Mouse (Mus musculus) macrophage (primary cell): ENCODE data around the gene Osbpl6. TPM values are rescaled to one million over a fixed set of nuclear protein-coding genes. Genes with fewer than 3 reads are reported as not detected.
A peak's percentile ranks its signal among the peaks of the same experiment; 100 is the strongest.

Source experiments
- H3K27ac ChIP-seq: fragments of 350-480 bp; formaldehyde crosslinking; 2 replicates; pipeline ENCODE4 v1.9.0; 2021
- H3K36me3 ChIP-seq: fragments of 350-480 bp; formaldehyde crosslinking; 2 replicates; pipeline ENCODE4 v1.9.0; 2021; ENCODE audit errors: inconsistent target
- H3K4me3 ChIP-seq: fragments of 350-480 bp; formaldehyde crosslinking; 2 replicates; pipeline ENCODE4 v1.9.0; 2021; ENCODE audit errors: inconsistent target
- H3K79me2 ChIP-seq: fragments of 350-480 bp; formaldehyde crosslinking; 2 replicates; pipeline ENCODE4 v1.9.0; 2021; ENCODE audit errors: inconsistent target
- WGBS: methylation state at CpG from one replicate; pipeline ENCODE4 v1.1.7; 2026; ENCODE audit warnings: inconsistent platforms; ENCODE audit not compliant: missing documents; 5-methylcytosine and 5-hydroxymethylcytosine counted together
- polyA plus RNA-seq: library from polyadenylated mRNA; stranded (reverse); fragments of 250-400 nt; gene quantifications from 3 replicates; pipeline ENCODE4 v1.2.4, GENCODE M21; 2018; ENCODE audit warnings: inconsistent platforms
- total RNA-seq, 78 experiments: library from RNA; depleted of rRNA; stranded (reverse); fragments of 250-400 nt; gene quantifications; 1 replicate in 9 of 78; 2 replicates in 24 of 78; 3 replicates in 43 of 78; 4 replicates in 2 of 78; pipeline ENCODE4 v1.2.4; 2018; ENCODE audit warnings: inconsistent platforms in 56 of 78

The Osbpl6 gene
- under 1 TPM in 1 of 26 experiments, not detected in 25; 0.16 TPM for total RNA-seq (2018; cell fraction: chromatin; rRNA removed)
- total RNA-seq (2018; cell fraction: cytosol; rRNA removed), result not detected
- not detected for total RNA-seq (2018; cell fraction: nucleus; rRNA removed)
- not detected in 3 replicates for polyA plus RNA-seq

DNA sequence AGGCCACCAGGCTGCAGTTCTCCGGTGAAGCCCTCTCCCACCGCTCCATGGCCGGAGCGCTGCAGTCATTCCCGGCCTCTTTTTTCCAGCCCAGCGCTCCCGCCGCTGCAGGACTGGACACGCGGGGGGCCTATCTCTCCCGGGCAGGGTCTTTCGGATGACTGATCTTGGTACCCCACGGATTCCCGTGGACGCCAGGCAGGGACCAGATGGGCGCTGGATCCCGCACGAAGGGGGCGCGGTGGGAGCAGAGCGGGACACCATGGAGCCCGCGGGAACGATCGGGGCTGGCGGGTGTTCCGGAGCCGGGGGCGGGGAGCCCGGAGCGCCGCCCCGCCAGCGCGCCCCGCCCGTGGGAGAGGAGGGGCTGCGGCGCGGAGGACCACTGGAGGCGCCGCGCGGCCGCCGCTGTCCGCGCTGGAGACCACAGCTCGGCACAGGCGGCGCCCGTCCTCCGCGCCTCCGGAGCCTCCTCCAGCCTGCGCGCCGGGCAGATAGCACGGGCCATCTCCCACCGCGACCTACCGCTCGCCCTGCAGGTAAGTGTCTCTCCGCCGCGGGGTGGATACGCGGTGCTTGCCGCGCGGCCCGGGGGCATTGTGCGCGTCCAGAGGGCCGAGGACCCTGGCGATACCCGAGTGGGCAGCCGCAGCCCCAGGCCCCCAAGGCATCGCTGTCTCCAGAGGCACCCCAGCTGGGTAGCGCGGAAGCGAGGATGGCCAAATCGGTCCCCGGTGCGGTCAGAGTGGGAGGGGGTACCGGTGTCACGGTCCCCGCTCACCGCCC lies at the start of gene Osbpl6:
TSS of gene Osbpl6 (plus strand) at position 358 of the 786 bp plus-strand sequence.
- no peak within 1 kb of the TSS for H3K4me3 ChIP-seq
- H3K27ac ChIP-seq, result no peak within 1 kb of the TSS
- WGBS, result 2% methylated on average over 85 of the region's 89 CpGs
- H3K79me2 ChIP-seq, result no peaks in the 10 kb centered on the region
- H3K36me3 ChIP-seq, result no peaks in the 10 kb centered on the region

DNA sequence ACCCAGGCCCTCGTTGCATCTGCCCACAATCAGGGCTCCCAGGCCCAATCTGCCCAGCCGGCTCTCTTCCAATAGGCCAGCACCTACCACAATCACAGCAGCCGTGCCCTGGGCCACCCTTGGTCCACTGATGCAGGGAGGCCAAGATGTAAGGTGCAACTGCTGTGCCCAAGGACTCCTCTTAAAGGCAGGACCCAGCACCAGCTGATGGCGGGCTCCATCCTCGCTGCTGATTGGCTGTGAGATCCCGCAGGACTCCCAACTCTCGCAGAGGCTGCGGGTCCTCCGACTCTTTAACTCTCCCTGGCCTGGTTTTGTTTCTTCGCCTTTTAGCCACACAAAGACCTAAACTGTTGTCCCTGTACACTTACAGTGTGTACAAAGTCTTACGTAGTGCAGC lies 46.1 kb upstream of the Osbpl6 start, which contains the start of gene Cyct:
TSS of gene Cyct (minus strand) at position 225 of the 400 bp plus-strand sequence.
- WGBS, result 93% methylated on average over 11 of the region's 11 CpGs
- H3K4me3 ChIP-seq, result no peak within 1 kb of the TSS
- H3K27ac ChIP-seq, result no peak within 1 kb of the TSS
- H3K36me3 ChIP-seq, result no peaks in the 10 kb centered on the region
- no peaks in the 10 kb centered on the region for H3K79me2 ChIP-seq

DNA sequence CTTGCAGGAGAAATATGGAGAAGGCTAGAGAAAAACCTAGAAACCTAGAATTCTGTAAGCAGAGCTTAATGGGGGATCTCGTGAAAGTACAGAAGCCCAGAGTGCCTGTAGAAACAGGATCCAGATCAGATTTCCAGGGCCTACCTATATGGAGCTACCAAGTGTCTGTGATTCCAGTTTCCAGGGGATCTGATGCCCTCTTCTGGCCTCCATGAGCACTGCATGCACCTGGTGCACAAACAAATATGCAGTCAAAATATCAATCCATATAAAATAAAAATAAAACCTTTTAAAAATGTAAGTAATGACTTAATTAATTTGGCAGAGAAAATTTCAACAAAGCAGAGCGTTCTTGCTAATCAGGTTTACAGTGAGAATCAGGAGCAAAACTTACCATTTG lies 44.2 kb upstream of the Osbpl6 start:
- Histone ChIP-seq H3K27ac (no peak overlapping the region), H3K4me3 (no peak overlapping the region), H3K79me2 (no peaks in the 10 kb centered on the region), H3K36me3 (no peaks in the 10 kb centered on the region)
- 80% methylated on average over 2 of the region's 2 CpGs for WGBS

DNA sequence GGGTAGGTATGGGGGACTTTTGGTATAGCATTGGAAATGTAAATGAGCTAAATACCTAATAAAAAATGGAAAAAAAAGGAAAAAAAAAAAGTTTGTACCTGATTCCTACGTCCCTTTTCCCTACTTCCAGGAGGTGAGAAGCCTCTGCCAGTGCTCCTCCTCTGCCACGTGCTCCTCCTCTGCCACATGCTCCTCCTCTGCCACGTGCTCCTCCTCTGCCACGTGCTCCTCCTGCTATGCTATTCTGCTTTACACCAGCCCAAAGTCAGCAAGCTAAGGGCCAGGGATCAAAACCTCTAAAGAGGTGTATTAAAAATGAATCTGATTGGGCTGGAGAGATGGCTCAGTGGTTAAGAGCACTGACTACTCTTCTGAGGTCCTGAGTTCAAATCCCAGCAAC lies 40.5 kb upstream of the Osbpl6 start:
- H3K79me2 ChIP-seq, result peaks cover 8% of the 10 kb centered on the region
- WGBS, result 84% methylated on average over 4 of the region's 4 CpGs
- H3K27ac ChIP-seq, result no peak overlapping the region
- H3K36me3 ChIP-seq, result no peaks in the 10 kb centered on the region
- no peak overlapping the region for H3K4me3 ChIP-seq

DNA sequence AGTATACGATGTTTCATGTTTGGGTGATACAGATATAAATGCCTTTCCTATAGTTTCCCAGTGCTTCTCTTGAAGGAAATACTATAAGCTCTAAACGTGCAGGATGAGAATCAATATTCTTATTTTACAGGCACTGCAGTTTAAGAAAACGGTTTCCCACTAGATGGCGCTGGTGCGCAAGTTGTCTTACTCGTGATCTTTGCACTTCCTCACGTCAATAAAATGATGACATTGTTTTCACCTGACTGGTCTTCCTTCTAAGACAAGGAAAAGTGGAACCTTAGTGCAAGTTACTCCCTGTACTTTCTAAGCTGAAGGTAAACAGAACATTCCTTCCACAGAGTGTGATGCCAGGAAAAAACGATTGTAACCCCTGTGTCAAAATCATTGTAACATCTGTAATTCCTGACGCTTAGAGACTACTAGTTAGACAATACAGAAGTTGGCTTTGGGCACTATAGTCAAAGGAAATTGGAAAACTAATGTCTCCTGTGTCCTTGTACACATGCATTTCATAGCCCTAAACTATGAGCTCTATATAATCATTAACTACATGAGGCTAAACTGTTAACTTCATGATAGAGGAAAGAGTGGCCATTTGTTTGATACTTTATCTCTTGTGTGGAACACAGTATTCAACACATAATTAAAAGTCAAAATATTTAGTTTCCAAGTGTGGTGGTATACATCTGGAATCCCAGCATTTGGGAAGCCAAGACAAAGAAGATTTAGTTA lies 39.0 kb upstream of the Osbpl6 start:
- H3K27ac ChIP-seq, result no peak overlapping the region
- WGBS, result 13% methylated on average over 9 of the region's 9 CpGs
- H3K36me3 ChIP-seq, result no peaks in the 10 kb centered on the region
- no peak overlapping the region for H3K4me3 ChIP-seq
- peaks cover 15% of the 10 kb centered on the region for H3K79me2 ChIP-seq

DNA sequence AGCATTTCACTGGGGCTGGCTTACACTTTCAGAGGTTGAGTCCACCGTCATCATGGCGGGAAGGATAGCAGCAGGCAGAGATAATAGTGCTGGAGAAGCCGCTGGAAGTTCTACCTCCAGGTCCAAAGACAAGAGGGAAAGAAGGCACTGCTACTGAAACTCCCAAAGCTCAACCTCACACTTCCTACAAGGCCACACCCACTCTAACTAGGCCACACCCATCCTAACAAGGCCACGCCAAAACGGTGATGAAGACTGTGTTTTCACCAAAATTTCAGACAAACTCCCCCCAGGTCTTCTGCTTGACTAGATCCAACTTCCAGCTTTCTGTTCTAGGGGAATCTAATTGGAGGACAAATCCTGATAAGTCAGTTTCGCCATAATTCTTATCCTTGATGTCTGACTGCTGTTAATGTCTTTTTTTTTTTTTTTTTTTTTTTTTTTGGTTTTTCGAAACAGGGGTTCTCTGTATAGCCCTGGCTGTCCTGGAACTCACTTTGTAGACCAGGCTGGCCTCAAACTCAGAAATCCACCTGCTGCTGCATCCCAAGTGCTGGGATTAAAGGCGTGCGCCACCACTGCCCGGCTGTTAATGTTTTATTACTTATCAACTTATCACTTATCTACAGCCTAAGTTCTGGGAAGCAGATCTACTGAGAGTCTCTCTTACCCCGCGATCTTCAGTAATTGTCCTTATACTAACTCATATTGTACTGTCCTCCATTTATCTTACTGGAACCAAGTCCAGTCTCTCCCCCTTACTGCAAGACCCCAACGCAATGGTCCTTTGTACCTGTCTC lies 37.2 kb upstream of the Osbpl6 start:
- no peak overlapping the region for H3K27ac ChIP-seq
- 71% methylated on average over 8 of the region's 13 CpGs for WGBS
- peaks cover 13% of the 10 kb centered on the region for H3K36me3 ChIP-seq
- H3K79me2 ChIP-seq, result peaks cover 15% of the 10 kb centered on the region
- no peak overlapping the region for H3K4me3 ChIP-seq

DNA sequence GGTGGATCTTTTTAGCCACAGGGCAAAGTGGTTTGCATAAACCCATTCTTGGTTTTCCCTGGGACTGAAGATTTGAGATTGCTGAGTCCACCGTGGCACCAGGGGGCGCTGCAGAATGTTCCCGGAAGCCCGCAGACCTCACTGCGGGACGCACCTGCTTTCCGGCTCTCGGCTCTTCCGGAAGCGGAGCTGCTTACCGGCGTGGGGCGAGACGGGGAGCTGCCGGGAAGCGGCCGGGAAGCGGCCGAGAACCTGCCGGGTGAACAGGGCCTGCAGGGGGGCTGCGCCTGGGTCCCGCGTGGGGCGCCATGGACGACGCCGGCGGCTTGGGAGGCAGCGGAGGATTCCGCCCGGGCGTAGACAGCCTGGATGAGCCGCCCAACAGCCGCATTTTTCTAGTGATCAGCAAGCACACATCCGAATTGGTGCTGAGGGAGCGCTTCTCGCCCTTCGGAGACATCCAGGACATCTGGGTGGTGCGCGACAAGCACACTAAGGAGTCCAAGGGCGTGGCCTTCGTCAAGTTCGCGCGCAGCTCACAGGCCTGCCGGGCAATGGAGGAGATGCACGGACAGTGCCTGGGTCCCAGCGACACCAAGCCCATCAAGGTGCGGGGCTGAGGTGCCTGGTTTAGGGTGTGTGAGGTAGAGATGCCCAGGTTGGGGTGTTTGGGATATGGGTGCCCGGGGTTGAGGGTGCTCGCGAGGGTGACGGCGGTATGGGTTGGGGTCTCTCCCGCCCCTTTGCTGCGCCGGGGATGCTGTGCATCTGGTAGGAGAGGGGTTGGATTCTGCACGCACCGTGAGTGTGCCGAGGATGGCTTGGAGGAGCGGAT lies 36.3 kb upstream of the Osbpl6 start, which contains the start of gene Rbm45:
TSS of gene Rbm45 (plus strand) at position 164 of the 835 bp plus-strand sequence.
- Histone ChIP-seq H3K27ac (peak within 1 kb of the TSS; percentile 15; the same call in 1 of the 2 replicates), H3K4me3 (peak within 1 kb of the TSS; percentile 80), H3K36me3 (peaks cover 22% of the 10 kb centered on the region), H3K79me2 (peaks cover 15% of the 10 kb centered on the region)
- under 1% methylated on average over 61 of the region's 61 CpGs for WGBS

DNA sequence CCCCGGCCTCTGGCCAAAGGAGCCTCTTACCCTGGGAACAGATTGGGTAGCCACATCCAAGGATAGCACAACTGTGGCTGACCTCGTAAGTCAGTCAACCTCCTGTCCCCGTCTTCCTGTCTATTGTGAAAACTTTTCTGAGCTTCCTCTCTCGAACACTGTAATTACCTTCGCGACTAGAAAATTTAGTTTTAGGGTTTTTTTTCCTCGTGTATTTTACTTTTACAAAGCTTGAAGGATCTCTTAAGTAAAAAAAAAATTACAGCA lies 35.7 kb upstream of the Osbpl6 start:
- whole genome bisulfite sequencing, result 0% methylated on average over 7 of the region's 7 CpGs
- H3K27ac ChIP-seq, result peak overlapping the region; percentile 15; the same call in 1 of the 2 replicates

DNA sequence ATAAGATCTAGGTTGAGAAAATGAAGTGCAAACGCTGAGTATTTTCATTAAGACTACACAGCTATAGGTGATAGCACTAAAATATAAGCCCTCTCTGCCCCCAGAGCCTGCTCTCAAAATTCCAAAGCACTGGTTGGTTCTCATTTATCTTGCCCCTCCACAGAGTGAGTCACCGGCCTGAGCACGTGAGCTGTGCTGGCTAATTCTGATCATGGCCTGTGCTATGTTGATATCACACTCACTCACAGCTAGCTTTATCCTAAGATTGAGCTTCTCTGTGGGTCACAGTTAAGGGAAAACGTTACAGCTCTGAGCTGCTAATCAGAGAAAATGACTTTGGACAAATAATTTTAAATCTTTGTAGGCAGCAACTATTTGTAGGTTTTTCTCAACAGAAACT lies 34.1 kb upstream of the Osbpl6 start:
- Histone ChIP-seq H3K27ac (no peak overlapping the region), H3K36me3 (peaks cover 42% of the 10 kb centered on the region)

More for the DNA sequence above, 35.7 kb upstream of the Osbpl6 start:
- Histone ChIP-seq H3K4me3 (peak overlapping the region; percentile 80), H3K79me2 (peaks cover 15% of the 10 kb centered on the region), H3K36me3 (peaks cover 28% of the 10 kb centered on the region)

DNA sequence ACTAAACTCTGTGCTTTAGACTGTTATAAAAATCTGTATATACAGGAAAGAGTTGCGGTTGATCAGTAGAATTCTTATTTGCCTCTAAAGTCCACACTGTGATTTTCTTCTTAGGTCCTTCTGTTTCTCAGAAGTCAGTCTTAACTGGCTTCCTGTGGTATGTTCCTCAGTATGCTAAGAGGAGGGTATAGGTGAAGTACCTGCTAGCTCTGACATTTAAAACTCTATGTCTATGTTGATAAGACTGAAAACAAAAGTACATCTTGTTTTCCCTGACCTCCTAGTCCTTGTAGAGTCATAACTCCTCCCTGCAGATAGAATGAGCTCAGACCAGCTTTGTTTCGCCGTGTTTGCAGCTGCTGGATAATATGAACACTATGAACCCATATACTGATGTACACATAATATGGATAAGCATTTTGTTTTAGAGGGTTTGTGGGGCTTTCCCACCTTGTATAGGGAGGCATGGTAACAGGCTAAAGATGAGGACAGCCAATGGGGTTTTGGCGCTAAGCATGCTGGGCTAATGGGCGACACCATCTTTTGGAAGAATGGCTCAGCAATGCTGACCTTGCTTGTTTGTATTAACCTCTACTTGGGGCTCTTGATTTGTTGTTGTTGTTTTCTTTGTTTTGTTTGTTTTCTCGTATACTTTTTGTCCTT lies 31.6 kb upstream of the Osbpl6 start:
- H3K79me2 ChIP-seq, result peaks cover 15% of the 10 kb centered on the region
- no peak overlapping the region for H3K4me3 ChIP-seq
- 95% methylated on average over 6 of the region's 6 CpGs for WGBS
- H3K27ac ChIP-seq, result no peak overlapping the region
- peaks cover 66% of the 10 kb centered on the region for H3K36me3 ChIP-seq

More for the DNA sequence above, 34.1 kb upstream of the Osbpl6 start:
- Histone ChIP-seq H3K4me3 (no peak overlapping the region), H3K79me2 (peaks cover 15% of the 10 kb centered on the region)
- WGBS, result 96% methylated on average over 4 of the region's 4 CpGs

DNA sequence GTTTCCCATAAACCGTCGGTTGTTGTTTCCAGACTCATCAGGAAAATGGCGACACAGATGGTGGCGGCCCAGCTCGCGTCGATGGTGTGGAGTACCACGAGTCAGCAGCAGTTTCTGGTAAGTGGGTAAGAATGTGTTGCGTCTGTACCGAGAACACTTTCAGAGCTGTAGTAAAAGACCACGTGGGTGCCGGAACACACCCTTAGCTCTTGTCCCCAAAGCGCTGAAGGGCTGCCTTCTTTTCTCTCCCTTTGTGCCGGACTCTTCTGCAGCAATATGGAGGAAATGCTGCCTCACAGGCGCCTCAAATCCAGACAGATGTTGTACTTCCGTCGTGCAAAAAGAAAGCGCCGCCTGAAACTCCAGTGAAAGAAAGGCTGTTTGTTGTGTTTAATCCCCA lies 27.7 kb upstream of the Osbpl6 start:
- no peak overlapping the region for H3K27ac ChIP-seq
- 94% methylated on average over 19 of the region's 19 CpGs for WGBS
- H3K79me2 ChIP-seq, result no peaks in the 10 kb centered on the region
- H3K4me3 ChIP-seq, result no peak overlapping the region
- H3K36me3 ChIP-seq, result peaks cover 83% of the 10 kb centered on the region

DNA sequence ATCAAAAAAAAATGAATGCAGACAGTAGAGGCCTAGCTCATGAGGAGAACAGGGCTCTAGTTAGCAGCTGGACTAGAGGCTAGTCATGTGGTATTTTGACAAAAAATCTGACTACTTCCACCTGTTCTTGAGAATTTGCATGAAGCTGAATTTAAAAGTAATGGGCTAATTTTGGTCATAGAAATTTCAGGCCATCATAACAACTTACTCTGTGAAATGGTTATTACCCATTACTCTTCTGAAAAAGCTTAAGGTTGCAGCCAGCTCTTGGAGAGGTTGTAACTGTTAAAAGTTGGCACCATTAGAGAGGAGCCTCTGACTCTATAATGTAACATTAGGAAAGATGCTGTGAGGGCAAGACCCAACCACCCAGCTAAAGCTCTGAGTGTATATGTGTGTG lies 19.8 kb upstream of the Osbpl6 start:
- no peak overlapping the region for H3K27ac ChIP-seq
- H3K36me3 ChIP-seq, result peaks cover 15% of the 10 kb centered on the region; the same call in 1 of the 2 replicates
- H3K79me2 ChIP-seq, result no peaks in the 10 kb centered on the region
- no peak overlapping the region for H3K4me3 ChIP-seq

DNA sequence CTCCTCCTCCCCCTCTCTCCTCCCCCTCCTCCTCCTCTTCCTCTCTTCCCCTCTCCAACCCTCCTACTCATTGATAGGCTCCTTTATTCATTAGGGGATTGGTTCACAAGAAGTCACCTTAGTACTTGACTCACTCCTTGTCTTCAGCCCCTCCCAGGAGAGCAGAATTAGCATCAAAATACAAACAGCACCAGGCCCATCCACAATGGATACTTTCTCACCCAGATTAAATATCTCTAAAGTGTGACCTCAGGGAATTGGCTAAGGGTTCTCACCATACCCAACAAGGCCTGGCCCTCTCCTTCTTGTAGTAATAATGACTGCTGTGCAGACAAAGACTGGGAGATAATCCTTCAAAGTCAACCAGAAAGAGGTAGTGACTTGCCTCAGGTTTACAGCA lies 6.1 kb upstream of the Osbpl6 start:
- Histone ChIP-seq H3K27ac (no peak overlapping the region), H3K4me3 (no peak overlapping the region), H3K79me2 (no peaks in the 10 kb centered on the region), H3K36me3 (no peaks in the 10 kb centered on the region)
